Mouse (Mus musculus): ENCODE results near the gene Hes1. TPM values are rescaled to one million over a fixed set of nuclear protein-coding genes. Genes with fewer than 3 reads are reported as not detected.
A peak's percentile ranks its signal among the peaks of the same experiment; 100 is the strongest.

The Hes1 gene
- polyA plus RNA-seq, 1 experiment from 2014 or later: 38.5 TPM

- H3K4me2 ChIP-seq (ENCODE audit: low read depth, low read length): no peak overlapping the region
- no peak overlapping the region for H3K27ac ChIP-seq (ENCODE audit: low read length)
- H3K9ac ChIP-seq (ENCODE audit: low read length): no peak overlapping the region
- WGBS: 65% methylated on average over 4 of the region's 4 CpGs
- H3K36me3 ChIP-seq (ENCODE audit: control insufficient read depth, insufficient read depth, low read length): no peaks in the 10 kb centered on the region
- no peak overlapping the region for H3K4me3 ChIP-seq (replicated peaks; ENCODE audit: low read length)
- H3K4me1 ChIP-seq (ENCODE audit: control insufficient read depth, insufficient read depth, low read length): peaks cover 7% of the 10 kb centered on the region
- no peaks in the 10 kb centered on the region for H3K9me3 ChIP-seq (replicated peaks; ENCODE audit: control insufficient read depth, low read length)
- ATAC-seq (ENCODE audit: insufficient read depth, low FRiP score): no peak
- H3K27me3 ChIP-seq (ENCODE audit: control insufficient read depth, insufficient read depth, low read length): no peaks in the 10 kb centered on the region
Measured at GRCm38 (mm10) chr16:30081980-30082379, 17.8 kb downstream of the Hes1 start.

- H3K27ac ChIP-seq (ENCODE audit: low read length): no peak overlapping the region
- 91% methylated on average over 8 of the region's 8 CpGs for WGBS
Measured at GRCm38 (mm10) chr16:30082965-30083364, 18.8 kb downstream of the Hes1 start.

GRCm38 (mm10) chr16:30083536-30083935, 19.4 kb downstream of the Hes1 start:
- Histone ChIP-seq H3K9me3 (replicated peaks; ENCODE audit: control insufficient read depth, low read length) (no peaks in the 10 kb centered on the region), H3K27me3 (ENCODE audit: control insufficient read depth, insufficient read depth, low read length) (no peaks in the 10 kb centered on the region), H3K4me1 (ENCODE audit: control insufficient read depth, insufficient read depth, low read length) (peaks cover 7% of the 10 kb centered on the region), H3K27ac (ENCODE audit: low read length) (no peak overlapping the region), H3K4me3 (replicated peaks; ENCODE audit: low read length) (no peak overlapping the region), H3K36me3 (ENCODE audit: control insufficient read depth, insufficient read depth, low read length) (no peaks in the 10 kb centered on the region), H3K4me2 (ENCODE audit: low read depth, low read length) (no peak overlapping the region), H3K9ac (ENCODE audit: low read length) (no peak overlapping the region)
- no peak for ATAC-seq (ENCODE audit: insufficient read depth, low FRiP score)
- whole genome bisulfite sequencing: 48% methylated on average over 3 of the region's 3 CpGs

More at GRCm38 (mm10) chr16:30082965-30083364, 18.8 kb downstream of the Hes1 start:
- Histone ChIP-seq H3K4me2 (ENCODE audit: low read depth, low read length) (no peak overlapping the region), H3K27me3 (ENCODE audit: control insufficient read depth, insufficient read depth, low read length) (no peaks in the 10 kb centered on the region), H3K4me3 (replicated peaks; ENCODE audit: low read length) (no peak overlapping the region), H3K9ac (ENCODE audit: low read length) (no peak overlapping the region), H3K4me1 (ENCODE audit: control insufficient read depth, insufficient read depth, low read length) (peaks cover 7% of the 10 kb centered on the region), H3K9me3 (replicated peaks; ENCODE audit: control insufficient read depth, low read length) (no peaks in the 10 kb centered on the region), H3K36me3 (ENCODE audit: control insufficient read depth, insufficient read depth, low read length) (no peaks in the 10 kb centered on the region)
- ATAC-seq (ENCODE audit: insufficient read depth, low FRiP score): no peak

GRCm38 (mm10) chr16:30088646-30089045, 24.5 kb downstream of the Hes1 start:
- Histone ChIP-seq H3K4me2 (ENCODE audit: low read depth, low read length) (no peak overlapping the region), H3K27ac (ENCODE audit: low read length) (no peak overlapping the region), H3K4me3 (replicated peaks; ENCODE audit: low read length) (no peak overlapping the region), H3K27me3 (ENCODE audit: control insufficient read depth, insufficient read depth, low read length) (no peaks in the 10 kb centered on the region), H3K9ac (ENCODE audit: low read length) (no peak overlapping the region), H3K36me3 (ENCODE audit: control insufficient read depth, insufficient read depth, low read length) (no peaks in the 10 kb centered on the region), H3K9me3 (replicated peaks; ENCODE audit: control insufficient read depth, low read length) (no peaks in the 10 kb centered on the region), H3K4me1 (ENCODE audit: control insufficient read depth, insufficient read depth, low read length) (0 out of 2 replicates have a peak, but pooled peaks cover 3% of the 10 kb centered on the region)
- ATAC-seq (ENCODE audit: insufficient read depth, low FRiP score): no peak
- 89% methylated on average over 5 of the region's 5 CpGs for WGBS

GRCm38 (mm10) chr16:30090200-30090865, 26.1 kb downstream of the Hes1 start:
- H3K9ac ChIP-seq (ENCODE audit: low read length): no peak overlapping the region
- no peaks in the 10 kb centered on the region for H3K27me3 ChIP-seq (ENCODE audit: control insufficient read depth, insufficient read depth, low read length)
- no peak overlapping the region for H3K4me2 ChIP-seq (ENCODE audit: low read depth, low read length)
- ATAC-seq (ENCODE audit: insufficient read depth, low FRiP score): no peak
- H3K9me3 ChIP-seq (replicated peaks; ENCODE audit: control insufficient read depth, low read length): no peaks in the 10 kb centered on the region
- H3K4me1 ChIP-seq (ENCODE audit: control insufficient read depth, insufficient read depth, low read length): 0 out of 2 replicates have a peak, but pooled peaks cover 3% of the 10 kb centered on the region
- H3K4me3 ChIP-seq (replicated peaks; ENCODE audit: low read length): no peak overlapping the region
- 64% methylated on average over 9 of the region's 9 CpGs for WGBS
- 0 out of 2 replicates have a peak overlapping the region, but pooled peaks have one; percentile 17 for H3K27ac ChIP-seq (ENCODE audit: low read length)
- no peaks in the 10 kb centered on the region for H3K36me3 ChIP-seq (ENCODE audit: control insufficient read depth, insufficient read depth, low read length)

GRCm38 (mm10) chr16:30096050-30096449, 31.9 kb downstream of the Hes1 start:
- no peak for ATAC-seq (ENCODE audit: insufficient read depth, low FRiP score)
- H3K27ac ChIP-seq (ENCODE audit: low read length): peak overlapping the region; percentile 68; the same call in 1 of the 2 replicates
- WGBS: 56% methylated on average over 3 of the region's 3 CpGs

GRCm38 (mm10) chr16:30096475-30096874, 32.3 kb downstream of the Hes1 start:
- Histone ChIP-seq H3K9me3 (replicated peaks; ENCODE audit: control insufficient read depth, low read length) (no peaks in the 10 kb centered on the region), H3K9ac (ENCODE audit: low read length) (no peak overlapping the region), H3K4me3 (replicated peaks; ENCODE audit: low read length) (no peak overlapping the region), H3K36me3 (ENCODE audit: control insufficient read depth, insufficient read depth, low read length) (no peaks in the 10 kb centered on the region), H3K27me3 (ENCODE audit: control insufficient read depth, insufficient read depth, low read length) (no peaks in the 10 kb centered on the region), H3K4me2 (ENCODE audit: low read depth, low read length) (peak overlapping the region; percentile 32; the same call in 1 of the 2 replicates), H3K4me1 (ENCODE audit: control insufficient read depth, insufficient read depth, low read length) (peaks cover 12% of the 10 kb centered on the region), H3K27ac (ENCODE audit: low read length) (peak overlapping the region; percentile 68)
- 16% methylated on average over 7 of the region's 7 CpGs for WGBS
- peak; percentile 51; the same call in 1 of the 2 replicates for ATAC-seq (ENCODE audit: insufficient read depth, low FRiP score)

More at GRCm38 (mm10) chr16:30096050-30096449, 31.9 kb downstream of the Hes1 start:
- Histone ChIP-seq H3K4me1 (ENCODE audit: control insufficient read depth, insufficient read depth, low read length) (peaks cover 12% of the 10 kb centered on the region), H3K36me3 (ENCODE audit: control insufficient read depth, insufficient read depth, low read length) (no peaks in the 10 kb centered on the region), H3K9ac (ENCODE audit: low read length) (no peak overlapping the region), H3K9me3 (replicated peaks; ENCODE audit: control insufficient read depth, low read length) (no peaks in the 10 kb centered on the region), H3K4me3 (replicated peaks; ENCODE audit: low read length) (no peak overlapping the region), H3K27me3 (ENCODE audit: control insufficient read depth, insufficient read depth, low read length) (no peaks in the 10 kb centered on the region), H3K4me2 (ENCODE audit: low read depth, low read length) (peak overlapping the region; percentile 32; the same call in 1 of the 2 replicates)

GRCm38 (mm10) chr16:30099124-30099523, 34.9 kb downstream of the Hes1 start:
- ATAC-seq (ENCODE audit: insufficient read depth, low FRiP score): no peak
- Histone ChIP-seq H3K9ac (ENCODE audit: low read length) (no peak overlapping the region), H3K4me2 (ENCODE audit: low read depth, low read length) (no peak overlapping the region), H3K27me3 (ENCODE audit: control insufficient read depth, insufficient read depth, low read length) (no peaks in the 10 kb centered on the region), H3K4me3 (replicated peaks; ENCODE audit: low read length) (no peak overlapping the region), H3K9me3 (replicated peaks; ENCODE audit: control insufficient read depth, low read length) (no peaks in the 10 kb centered on the region), H3K27ac (ENCODE audit: low read length) (no peak overlapping the region), H3K4me1 (ENCODE audit: control insufficient read depth, insufficient read depth, low read length) (peaks cover 30% of the 10 kb centered on the region), H3K36me3 (ENCODE audit: control insufficient read depth, insufficient read depth, low read length) (no peaks in the 10 kb centered on the region)
- 79% methylated on average over 5 of the region's 5 CpGs for WGBS

- Histone ChIP-seq H3K27me3 (ENCODE audit: control insufficient read depth, insufficient read depth, low read length) (no peaks in the 10 kb centered on the region), H3K4me2 (ENCODE audit: low read depth, low read length) (no peak overlapping the region), H3K36me3 (ENCODE audit: control insufficient read depth, insufficient read depth, low read length) (no peaks in the 10 kb centered on the region), H3K9me3 (replicated peaks; ENCODE audit: control insufficient read depth, low read length) (no peaks in the 10 kb centered on the region), H3K4me3 (replicated peaks; ENCODE audit: low read length) (no peak overlapping the region), H3K9ac (ENCODE audit: low read length) (0 out of 2 replicates have a peak overlapping the region, but pooled peaks have one; percentile 7), H3K4me1 (ENCODE audit: control insufficient read depth, insufficient read depth, low read length) (peaks cover 18% of the 10 kb centered on the region), H3K27ac (ENCODE audit: low read length) (0 out of 2 replicates have a peak overlapping the region, but pooled peaks have one; percentile 15)
- ATAC-seq (ENCODE audit: insufficient read depth, low FRiP score): peak; percentile 22; the same call in 1 of the 2 replicates
- WGBS: 27% methylated on average over 10 of the region's 10 CpGs
Measured at GRCm38 (mm10) chr16:30102149-30102915, 38.1 kb downstream of the Hes1 start.

Data from stomach, embryonic 16.5 days (tissue).